Mouse (Mus musculus): ENCODE data around the gene Gm20721. TPM values are rescaled to one million over a fixed set of nuclear protein-coding genes. Genes with fewer than 3 reads are reported as not detected.

The Gm20721 gene
- total and polyA plus RNA-seq, 3 experiments: 55.7 to 363 TPM; not detected in 1

DNA sequence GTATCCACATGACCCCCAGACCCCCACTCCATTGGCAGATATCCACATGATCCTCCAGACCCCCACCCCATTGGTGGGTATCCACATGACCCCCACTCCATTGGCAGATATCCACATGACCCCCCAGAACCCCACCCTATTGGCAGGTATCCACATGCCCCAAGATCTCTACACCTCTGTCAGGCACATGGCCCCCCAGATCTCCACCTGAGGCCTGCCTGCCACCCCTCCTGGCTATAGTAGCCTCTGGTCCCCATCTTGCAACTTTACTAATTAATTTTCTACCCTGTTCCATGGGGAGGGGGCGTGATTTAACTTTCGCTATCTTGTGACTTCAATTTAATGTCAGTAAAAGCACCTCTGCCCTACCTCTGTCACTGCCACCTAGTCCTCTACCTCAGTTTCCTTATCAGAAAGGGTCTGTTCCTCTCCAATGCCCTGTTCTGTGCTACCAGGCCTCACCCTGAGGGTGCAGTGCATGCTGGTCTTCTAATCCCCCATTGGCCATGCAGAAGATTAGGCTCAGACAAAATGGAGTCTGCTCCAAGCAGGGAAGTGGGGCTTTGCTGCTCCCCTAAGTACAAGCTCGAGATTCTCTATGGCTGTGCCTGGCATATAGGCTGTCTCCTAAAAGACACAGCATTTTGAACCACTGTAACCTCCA lies 6.2 kb downstream of the Gm20721 start:
- TF ChIP-seq RAD21 (IDR thresholded peaks at IDR 0.05; ENCODE audit: low read depth, low read length) (no peak), HCFC1 (IDR thresholded peaks at IDR 0.05; ENCODE audit: low read depth, low read length) (no peak), USF1 (IDR thresholded peaks at IDR 0.05; ENCODE audit: low read depth, low read length) (no peak)
- in situ Hi-C loops (cut with MboI; ENCODE audit: low pct_ligation_motif_present, low pct_unique_long_range_greater_than_20kb, low sequenced_read_pairs) (no loop called here), dilution Hi-C loops (cut with MboI; ENCODE audit: extremely low pct_ligation_motif_present, extremely low pct_unique_long_range_greater_than_20kb, low sequenced_read_pairs) (no loop called here)
- peaks cover 23 to 91% of the 10 kb centered on the region in 2 experiments for H3K4me1 ChIP-seq (ENCODE audit: control insufficient read depth in 1 of 2, insufficient read depth in 2 of 2)
- H3K9me3 ChIP-seq (replicated peaks; ENCODE audit: low read length): no peaks in the 10 kb centered on the region
- no peak for DNase-seq (ENCODE audit: extremely low read depth)
- no peak overlapping the region for H3K27ac ChIP-seq (ENCODE audit: insufficient read depth, low read depth)
- peaks cover 40 to 80% of the 10 kb centered on the region in 2 experiments for H3K36me3 ChIP-seq (replicated peaks in 1 of 2; ENCODE audit: control insufficient read depth in 1 of 2, insufficient read depth in 1 of 2, low read length in 1 of 2)
- peaks cover 89% of the 10 kb centered on the region for H3K79me2 ChIP-seq (replicated peaks; ENCODE audit: control insufficient read depth, extremely low read depth, insufficient read depth, poor library complexity, severe bottlenecking)
- no peak overlapping the region for H3K4me3 ChIP-seq (replicated peaks in 1 of 3; ENCODE audit: low read depth in 2 of 3, low read length in 2 of 3, poor library complexity in 1 of 3)
- H3K4me2 ChIP-seq (ENCODE audit: insufficient read depth, low read depth, poor library complexity, severe bottlenecking): no peak overlapping the region
- no peaks in the 10 kb centered on the region for H3K27me3 ChIP-seq (replicated peaks)
- no peak overlapping the region for H3K9ac ChIP-seq (ENCODE audit: insufficient read depth, low read depth)

DNA sequence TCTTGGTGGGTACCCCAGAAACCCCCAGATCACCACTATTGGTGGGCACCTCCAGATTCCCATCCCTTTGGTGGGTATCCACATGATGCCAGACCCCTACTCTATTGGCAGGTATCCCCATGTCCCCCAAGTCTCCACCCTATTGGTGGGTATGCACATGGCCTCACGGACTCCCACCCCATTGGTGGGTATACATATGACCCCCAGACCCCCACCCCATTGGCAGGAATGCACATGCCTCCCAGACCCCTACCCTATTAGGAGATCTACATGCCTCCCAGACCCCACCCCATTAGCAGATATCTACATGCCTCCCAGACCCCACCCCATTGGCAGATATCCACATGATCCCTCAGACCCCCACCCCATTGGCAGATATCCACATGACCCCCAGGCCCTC lies 6.8 kb downstream of the Gm20721 start:
- Histone ChIP-seq H3K4me3 (replicated peaks in 1 of 3; ENCODE audit: low read depth in 2 of 3, low read length in 2 of 3, poor library complexity in 1 of 3) (no peak overlapping the region), H3K4me2 (ENCODE audit: insufficient read depth, low read depth, poor library complexity, severe bottlenecking) (no peak overlapping the region), H3K27ac (ENCODE audit: insufficient read depth, low read depth) (no peak overlapping the region), H3K4me1 (ENCODE audit: control insufficient read depth in 1 of 2, insufficient read depth in 2 of 2) (peaks cover 19 to 91% of the 10 kb centered on the region in 2 experiments), H3K9me3 (replicated peaks; ENCODE audit: low read length) (no peaks in the 10 kb centered on the region), H3K36me3 (replicated peaks in 1 of 2; ENCODE audit: control insufficient read depth in 1 of 2, insufficient read depth in 1 of 2, low read length in 1 of 2) (peaks cover 35 to 79% of the 10 kb centered on the region in 2 experiments), H3K27me3 (replicated peaks) (no peaks in the 10 kb centered on the region), H3K79me2 (replicated peaks; ENCODE audit: control insufficient read depth, extremely low read depth, insufficient read depth, poor library complexity, severe bottlenecking) (peaks cover 89% of the 10 kb centered on the region), H3K9ac (ENCODE audit: insufficient read depth, low read depth) (no peak overlapping the region)
- TF ChIP-seq MXI1 (IDR thresholded peaks at IDR 0.05; ENCODE audit: low read depth, low read length): no peak
- DNase-seq (ENCODE audit: extremely low read depth): no peak
- dilution Hi-C loops (cut with MboI; ENCODE audit: extremely low pct_ligation_motif_present, extremely low pct_unique_long_range_greater_than_20kb, low sequenced_read_pairs): no loop called here
- in situ Hi-C loops (cut with MboI; ENCODE audit: low pct_ligation_motif_present, low pct_unique_long_range_greater_than_20kb, low sequenced_read_pairs): no loop called here

DNA sequence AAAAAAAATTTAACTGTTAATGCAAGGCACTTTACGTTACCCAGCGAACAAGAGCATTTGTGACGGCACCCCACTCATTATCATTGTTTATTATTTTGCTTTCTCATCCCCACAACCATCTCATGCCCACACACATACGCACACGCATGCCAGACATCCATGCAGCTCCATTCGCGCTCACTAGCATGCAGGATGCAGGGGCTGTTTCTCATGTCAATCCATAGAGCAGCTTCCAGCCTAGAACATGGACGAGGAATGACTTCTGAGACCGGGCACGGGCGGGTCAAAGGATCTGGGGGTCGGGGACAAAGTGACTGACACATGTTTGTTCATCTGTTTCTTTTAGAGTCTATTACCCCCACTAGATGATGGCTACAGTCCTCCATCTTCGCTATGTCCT lies 9.2 kb downstream of the Gm20721 start:
- Histone ChIP-seq H3K36me3 (replicated peaks in 1 of 2; ENCODE audit: control insufficient read depth in 1 of 2, insufficient read depth in 1 of 2, low read length in 1 of 2) (peaks cover 32 to 75% of the 10 kb centered on the region in 2 experiments), H3K4me1 (ENCODE audit: control insufficient read depth in 1 of 2, insufficient read depth in 2 of 2) (peaks cover 21 to 90% of the 10 kb centered on the region in 2 experiments)

More for the DNA sequence above, 9.2 kb downstream of the Gm20721 start:
- Histone ChIP-seq H3K27ac (ENCODE audit: insufficient read depth, low read depth) (no peak overlapping the region), H3K27me3 (replicated peaks) (no peaks in the 10 kb centered on the region), H3K4me3 (replicated peaks in 1 of 3; ENCODE audit: low read depth in 2 of 3, low read length in 2 of 3, poor library complexity in 1 of 3) (no peak overlapping the region), H3K9me3 (replicated peaks; ENCODE audit: low read length) (no peaks in the 10 kb centered on the region), H3K9ac (ENCODE audit: insufficient read depth, low read depth) (no peak overlapping the region), H3K4me2 (ENCODE audit: insufficient read depth, low read depth, poor library complexity, severe bottlenecking) (no peak overlapping the region), H3K79me2 (replicated peaks; ENCODE audit: control insufficient read depth, extremely low read depth, insufficient read depth, poor library complexity, severe bottlenecking) (peaks cover 98% of the 10 kb centered on the region)
- no peak for TF ChIP-seq UBTF (IDR thresholded peaks at IDR 0.05; ENCODE audit: low read depth, low read length)
- TF ChIP-seq MAX (IDR thresholded peaks at IDR 0.05; ENCODE audit: low read length): no peak
- TF ChIP-seq TCF12 (IDR thresholded peaks at IDR 0.05; ENCODE audit: low read depth, low read length): no peak
- TF ChIP-seq IRF4 (IDR thresholded peaks at IDR 0.05; ENCODE audit: low read depth, low read length): no peak
- TF ChIP-seq SIN3A (IDR thresholded peaks at IDR 0.05; ENCODE audit: low read length): no peak
- TF ChIP-seq ELF1 (IDR thresholded peaks at IDR 0.05; ENCODE audit: low read depth, low read length): no peak
- TF ChIP-seq HCFC1 (IDR thresholded peaks at IDR 0.05; ENCODE audit: low read depth, low read length): no peak
- TF ChIP-seq ZMIZ1 (IDR thresholded peaks at IDR 0.05; ENCODE audit: low read depth, low read length): no peak
- TF ChIP-seq PAX5 (IDR thresholded peaks at IDR 0.05; ENCODE audit: low read length): no peak
- DNase-seq (ENCODE audit: extremely low read depth): no peak
- dilution Hi-C loops (cut with MboI; ENCODE audit: extremely low pct_ligation_motif_present, extremely low pct_unique_long_range_greater_than_20kb, low sequenced_read_pairs): no loop called here
- in situ Hi-C loops (cut with MboI; ENCODE audit: low pct_ligation_motif_present, low pct_unique_long_range_greater_than_20kb, low sequenced_read_pairs): no loop called here
